Mouse (Mus musculus): ENCODE results near the gene Itpr3. TPM values are rescaled to one million over a fixed set of nuclear protein-coding genes. Genes with fewer than 3 reads are reported as not detected.

Gene Itpr3
- polyA plus RNA-seq, 1 experiment from 2014 or later, result 13.0 TPM

DNA sequence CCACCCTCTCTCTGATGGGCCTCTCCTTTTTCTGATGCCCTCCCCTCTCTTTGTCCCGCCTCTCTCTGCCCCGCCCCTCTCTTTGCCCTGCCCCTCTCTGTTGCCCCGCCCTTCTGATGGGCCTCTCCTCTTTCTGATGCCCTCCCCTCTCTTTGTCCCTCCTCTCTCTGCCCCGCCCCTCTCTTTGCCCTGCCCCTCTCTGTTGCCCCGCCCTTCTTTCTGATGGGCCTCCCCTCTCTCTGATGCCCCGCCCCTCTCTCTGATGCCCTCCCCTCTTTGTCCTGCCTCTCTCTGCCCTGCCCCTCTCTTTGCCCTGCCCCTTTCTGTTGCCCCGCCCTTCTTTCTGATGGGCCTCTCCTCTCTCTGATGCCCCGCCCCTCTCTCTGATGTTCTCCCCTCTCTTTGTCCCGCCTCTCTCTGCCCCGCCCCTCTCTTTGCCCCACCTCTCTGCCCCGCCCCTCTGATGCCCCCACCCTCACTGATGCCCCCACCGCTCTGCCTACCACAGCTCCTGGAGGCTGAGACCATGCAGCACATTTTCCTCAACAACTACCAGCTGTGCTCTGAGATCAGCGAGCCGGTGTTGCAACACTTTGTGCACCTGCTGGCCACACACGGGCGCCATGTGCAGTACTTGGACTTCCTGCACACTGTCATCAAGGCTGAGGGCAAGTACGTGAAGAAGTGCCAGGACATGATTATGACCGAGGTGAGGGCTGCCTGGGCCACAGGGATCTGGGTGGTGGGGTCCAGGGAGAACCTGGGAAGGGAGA, 48.8 kb downstream of the Itpr3 start:
- Histone ChIP-seq H3K27me3 (replicated peaks) (no peaks in the 10 kb centered on the region), H3K36me3 (peaks cover 9% of the 10 kb centered on the region; the same call in 1 of the 2 replicates), H3K4me3 (replicated peaks) (no peak overlapping the region), H3K9ac (no peak overlapping the region), H3K9me3 (no peaks in the 10 kb centered on the region), H3K4me2 (replicated peaks) (no peak overlapping the region), H3K4me1 (replicated peaks) (no peaks in the 10 kb centered on the region), H3K27ac (no peak overlapping the region)
- WGBS, result 78% methylated on average over 17 of the region's 18 CpGs
- ATAC-seq, result peak; percentile 39; the same call in 1 of the 2 replicates

GRCm38 (mm10) chr17:27106745-27107144, 49.6 kb downstream of the Itpr3 start:
- Histone ChIP-seq H3K9me3 (no peaks in the 10 kb centered on the region), H3K36me3 (peaks cover 14% of the 10 kb centered on the region), H3K27me3 (replicated peaks) (no peaks in the 10 kb centered on the region), H3K27ac (no peak overlapping the region), H3K9ac (no peak overlapping the region), H3K4me2 (replicated peaks) (no peak overlapping the region), H3K4me1 (replicated peaks) (no peaks in the 10 kb centered on the region), H3K4me3 (replicated peaks) (no peak overlapping the region)
- no peak for ATAC-seq
- WGBS, result 83% methylated on average over 9 of the region's 9 CpGs

GRCm38 (mm10) chr17:27107936-27108335, 50.8 kb downstream of the Itpr3 start:
- H3K9me3 ChIP-seq, result no peaks in the 10 kb centered on the region
- H3K4me3 ChIP-seq (replicated peaks), result no peak overlapping the region
- no peaks in the 10 kb centered on the region for H3K27me3 ChIP-seq (replicated peaks)
- H3K9ac ChIP-seq, result no peak overlapping the region
- ATAC-seq, result 0 out of 2 replicates have a peak, but pooled peaks have one; percentile 13
- H3K27ac ChIP-seq, result no peak overlapping the region
- H3K4me1 ChIP-seq (replicated peaks), result no peaks in the 10 kb centered on the region
- H3K4me2 ChIP-seq (replicated peaks), result no peak overlapping the region
- WGBS, result 69% methylated on average over 6 of the region's 6 CpGs
- H3K36me3 ChIP-seq, result peaks cover 14% of the 10 kb centered on the region

DNA sequence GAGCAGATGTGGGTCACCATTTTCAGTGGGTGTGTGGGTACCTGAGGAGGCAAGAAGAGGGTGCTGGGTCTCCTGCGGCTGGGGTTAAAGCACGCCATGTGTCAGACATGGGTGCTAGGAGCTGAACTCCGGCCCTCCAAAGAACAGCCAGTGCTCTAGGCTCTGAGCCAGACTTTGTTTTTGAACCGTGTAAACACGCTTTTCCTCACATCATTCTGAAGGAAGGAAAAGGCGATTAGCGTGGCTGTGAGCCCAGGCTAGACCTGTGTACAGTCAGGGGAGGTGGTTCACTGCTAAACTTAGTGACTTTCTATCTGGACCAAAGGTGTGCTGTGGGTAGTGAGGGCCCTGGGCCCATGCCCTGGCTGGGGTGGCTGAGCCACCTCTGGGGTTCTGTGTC, 53.0 kb downstream of the Itpr3 start:
- no peaks in the 10 kb centered on the region for H3K9me3 ChIP-seq
- no peak overlapping the region for H3K9ac ChIP-seq
- H3K4me1 ChIP-seq (replicated peaks), result no peaks in the 10 kb centered on the region
- H3K4me2 ChIP-seq (replicated peaks), result no peak overlapping the region
- H3K27ac ChIP-seq, result no peak overlapping the region
- 84% methylated on average over 7 of the region's 7 CpGs for WGBS
- H3K36me3 ChIP-seq, result peaks cover 17% of the 10 kb centered on the region
- no peak for ATAC-seq
- no peak overlapping the region for H3K4me3 ChIP-seq (replicated peaks)
- H3K27me3 ChIP-seq (replicated peaks), result no peaks in the 10 kb centered on the region

DNA sequence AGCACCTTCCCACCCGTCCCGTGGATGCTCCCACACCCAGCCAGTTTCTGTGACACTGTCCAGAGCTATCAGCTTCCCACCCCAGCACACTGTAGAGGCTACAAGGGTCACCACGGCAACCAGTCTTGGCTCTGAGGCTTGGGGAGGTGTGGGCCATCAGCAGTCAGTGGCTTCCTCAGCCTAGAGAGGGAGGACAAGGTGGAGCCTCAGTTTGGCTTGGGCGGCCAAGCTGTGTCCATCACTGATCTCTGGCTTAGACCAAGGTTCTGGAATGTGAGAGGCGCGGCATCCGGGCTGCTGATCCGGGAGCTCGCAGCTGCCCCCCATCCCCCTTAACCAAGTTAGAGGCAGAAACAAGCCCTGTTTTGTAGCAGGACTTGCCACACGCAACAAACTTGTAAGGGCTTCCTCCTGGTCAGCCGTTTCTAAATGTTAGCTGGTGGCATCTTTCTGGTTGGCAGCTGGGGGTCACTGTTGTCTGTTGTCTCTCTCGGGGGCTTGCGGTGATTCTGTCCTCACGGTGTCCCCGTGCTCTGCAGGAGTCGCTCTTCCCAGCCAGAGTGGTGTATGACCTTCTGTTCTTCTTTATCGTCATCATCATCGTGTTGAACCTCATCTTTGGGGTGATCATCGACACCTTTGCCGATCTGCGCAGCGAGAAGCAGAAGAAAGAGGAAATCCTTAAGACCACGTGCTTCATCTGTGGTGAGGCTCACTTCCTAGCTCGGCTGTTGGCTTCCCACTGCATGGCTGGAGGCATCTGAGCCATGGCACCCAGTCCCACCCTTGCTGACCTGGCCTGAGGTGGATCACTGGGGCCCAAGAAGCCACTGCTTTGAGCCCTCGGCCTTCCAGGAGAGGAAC, 61.8 kb downstream of the Itpr3 start:
- Histone ChIP-seq H3K9me3 (no peaks in the 10 kb centered on the region), H3K36me3 (peaks cover 33% of the 10 kb centered on the region; the same call in 1 of the 2 replicates), H3K4me1 (replicated peaks) (peaks cover 38% of the 10 kb centered on the region), H3K9ac (no peak overlapping the region), H3K4me3 (replicated peaks) (no peak overlapping the region), H3K27ac (no peak overlapping the region), H3K27me3 (replicated peaks) (no peaks in the 10 kb centered on the region), H3K4me2 (replicated peaks) (no peak overlapping the region)
- WGBS, result 76% methylated on average over 25 of the region's 25 CpGs
- ATAC-seq, result no peak

GRCm38 (mm10) chr17:27119540-27119895, 62.4 kb downstream of the Itpr3 start:
- Histone ChIP-seq H3K4me3 (replicated peaks) (no peak overlapping the region), H3K27ac (no peak overlapping the region), H3K4me1 (replicated peaks) (peaks cover 38% of the 10 kb centered on the region), H3K9ac (no peak overlapping the region), H3K9me3 (no peaks in the 10 kb centered on the region), H3K36me3 (peaks cover 31% of the 10 kb centered on the region; the same call in 1 of the 2 replicates), H3K27me3 (replicated peaks) (no peaks in the 10 kb centered on the region), H3K4me2 (replicated peaks) (no peak overlapping the region)
- ATAC-seq, result no peak
- 83% methylated on average over 4 of the region's 4 CpGs for WGBS

DNA sequence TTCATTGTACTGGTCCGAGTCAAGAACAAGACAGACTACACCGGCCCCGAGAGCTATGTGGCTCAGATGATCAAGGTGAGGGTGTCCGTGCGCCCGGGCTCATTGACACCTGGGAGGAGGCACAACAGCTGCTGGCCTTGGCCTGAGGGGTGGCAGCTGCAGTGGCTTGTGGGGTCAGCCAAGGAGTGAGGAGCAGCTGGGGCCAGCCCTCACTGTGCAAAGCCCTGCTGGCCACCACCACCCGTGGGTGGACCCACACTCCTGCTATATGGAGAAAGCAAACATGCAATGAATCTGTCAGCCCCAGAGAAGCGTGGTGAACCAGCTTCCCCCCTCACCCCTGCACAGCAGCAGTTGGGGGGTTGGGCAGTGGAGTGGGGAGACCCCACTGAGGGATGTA, 62.9 kb downstream of the Itpr3 start:
- H3K36me3 ChIP-seq, result peaks cover 31% of the 10 kb centered on the region; the same call in 1 of the 2 replicates

GRCm38 (mm10) chr17:27120561-27121024, 63.5 kb downstream of the Itpr3 start:
- Histone ChIP-seq H3K27me3 (replicated peaks) (no peaks in the 10 kb centered on the region), H3K4me3 (replicated peaks) (no peak overlapping the region), H3K9ac (no peak overlapping the region), H3K36me3 (peaks cover 31% of the 10 kb centered on the region; the same call in 1 of the 2 replicates), H3K4me2 (replicated peaks) (0 out of 2 replicates have a peak overlapping the region, but pooled peaks have one; percentile 4), H3K9me3 (no peaks in the 10 kb centered on the region), H3K27ac (0 out of 2 replicates have a peak overlapping the region, but pooled peaks have one; percentile 13), H3K4me1 (replicated peaks) (peaks cover 38% of the 10 kb centered on the region)
- 16% methylated on average over 18 of the region's 18 CpGs for WGBS
- no peak for ATAC-seq

More for the DNA sequence above, 62.9 kb downstream of the Itpr3 start:
- H3K4me2 ChIP-seq (replicated peaks), result no peak overlapping the region
- 61% methylated on average over 8 of the region's 8 CpGs for WGBS
- ATAC-seq, result no peak
- no peak overlapping the region for H3K4me3 ChIP-seq (replicated peaks)
- 0 out of 2 replicates have a peak overlapping the region, but pooled peaks have one; percentile 13 for H3K27ac ChIP-seq
- no peaks in the 10 kb centered on the region for H3K9me3 ChIP-seq
- H3K9ac ChIP-seq, result no peak overlapping the region
- no peaks in the 10 kb centered on the region for H3K27me3 ChIP-seq (replicated peaks)
- peaks cover 38% of the 10 kb centered on the region for H3K4me1 ChIP-seq (replicated peaks)

DNA sequence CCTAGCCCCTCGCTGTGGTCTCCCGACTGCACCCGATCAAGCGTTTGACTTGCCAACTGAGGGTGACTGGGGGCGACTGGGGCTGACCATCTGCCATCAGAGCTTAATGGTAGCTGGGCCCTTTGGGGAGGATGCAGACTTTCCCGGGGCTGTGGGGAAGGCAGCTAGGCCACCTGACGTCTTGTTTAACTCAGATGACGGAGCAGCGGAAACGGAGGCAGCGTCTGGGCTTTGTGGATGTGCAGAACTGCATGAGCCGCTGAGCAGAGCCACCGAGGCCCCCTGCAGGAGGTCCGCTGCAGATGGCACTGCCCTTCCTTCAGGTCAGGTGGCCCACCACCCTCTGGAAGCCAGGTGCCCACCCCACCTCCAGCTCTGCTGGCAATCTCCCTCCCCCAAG, 64.2 kb downstream of the Itpr3 start:
- Histone ChIP-seq H3K27me3 (replicated peaks) (no peaks in the 10 kb centered on the region), H3K27ac (0 out of 2 replicates have a peak overlapping the region, but pooled peaks have one; percentile 27), H3K4me1 (replicated peaks) (peaks cover 38% of the 10 kb centered on the region), H3K9ac (no peak overlapping the region), H3K36me3 (peaks cover 31% of the 10 kb centered on the region; the same call in 1 of the 2 replicates), H3K4me3 (replicated peaks) (no peak overlapping the region), H3K9me3 (no peaks in the 10 kb centered on the region), H3K4me2 (replicated peaks) (0 out of 2 replicates have a peak overlapping the region, but pooled peaks have one; percentile 4)
- ATAC-seq, result peak; percentile 8; the same call in 1 of the 2 replicates
- WGBS, result 49% methylated on average over 14 of the region's 14 CpGs

GRCm38 (mm10) chr17:27121781-27122180, 64.7 kb downstream of the Itpr3 start:
- Histone ChIP-seq H3K4me2 (replicated peaks) (no peak overlapping the region), H3K9ac (no peak overlapping the region), H3K4me1 (replicated peaks) (peaks cover 38% of the 10 kb centered on the region), H3K36me3 (peaks cover 31% of the 10 kb centered on the region; the same call in 1 of the 2 replicates), H3K27me3 (replicated peaks) (no peaks in the 10 kb centered on the region), H3K4me3 (replicated peaks) (no peak overlapping the region), H3K9me3 (no peaks in the 10 kb centered on the region), H3K27ac (0 out of 2 replicates have a peak overlapping the region, but pooled peaks have one; percentile 32)
- WGBS, result 58% methylated on average over 7 of the region's 7 CpGs
- peak; percentile 85 for ATAC-seq

GRCm38 (mm10) chr17:27122701-27123100, 65.6 kb downstream of the Itpr3 start:
- H3K4me2 ChIP-seq (replicated peaks), result no peak overlapping the region
- H3K4me3 ChIP-seq (replicated peaks), result no peak overlapping the region
- no peak overlapping the region for H3K27ac ChIP-seq
- 67% methylated on average over 11 of the region's 11 CpGs for WGBS
- H3K4me1 ChIP-seq (replicated peaks), result peaks cover 38% of the 10 kb centered on the region
- no peaks in the 10 kb centered on the region for H3K27me3 ChIP-seq (replicated peaks)
- no peaks in the 10 kb centered on the region for H3K9me3 ChIP-seq
- H3K36me3 ChIP-seq, result peaks cover 21% of the 10 kb centered on the region; the same call in 1 of the 2 replicates
- H3K9ac ChIP-seq, result no peak overlapping the region
- ATAC-seq, result no peak

GRCm38 (mm10) chr17:27123103-27123502, 66.0 kb downstream of the Itpr3 start:
- H3K27me3 ChIP-seq (replicated peaks), result no peaks in the 10 kb centered on the region
- H3K4me1 ChIP-seq (replicated peaks), result peaks cover 40% of the 10 kb centered on the region
- 87% methylated on average over 2 of the region's 2 CpGs for WGBS
- peaks cover 22% of the 10 kb centered on the region; the same call in 1 of the 2 replicates for H3K36me3 ChIP-seq
- H3K27ac ChIP-seq, result no peak overlapping the region
- no peak overlapping the region for H3K9ac ChIP-seq
- H3K4me3 ChIP-seq (replicated peaks), result no peak overlapping the region
- no peak for ATAC-seq
- no peak overlapping the region for H3K4me2 ChIP-seq (replicated peaks)
- no peaks in the 10 kb centered on the region for H3K9me3 ChIP-seq
